Mouse (Mus musculus) megakaryocyte, embryonic 14.5 days (primary cell): ENCODE results near the gene Gm20388. TPM values are rescaled to one million over a fixed set of nuclear protein-coding genes. Genes with fewer than 3 reads are reported as not detected.

Experiments used
- H3K27me3 ChIP-seq: replicated peaks from 2 replicates; pipeline ENCODE3; 2012; ENCODE audit warnings: inconsistent platforms
- H3K36me3 ChIP-seq: replicated peaks from 2 replicates; pipeline ENCODE3; 2012; ENCODE audit warnings: low read length, inconsistent platforms, mixed read lengths
- H3K4me1 ChIP-seq: 2 replicates; pipeline ENCODE4 v1.6.1; 2012; ENCODE audit warnings: inconsistent platforms
- H3K4me3 ChIP-seq: replicated peaks from 2 replicates; pipeline ENCODE3; 2012; ENCODE audit warnings: moderate library complexity, mild to moderate bottlenecking, inconsistent platforms
- H3K9me3 ChIP-seq: 2 replicates; pipeline ENCODE4 v1.6.1; 2012; ENCODE audit warnings: inconsistent platforms
- FLI1 ChIP-seq: IDR thresholded peaks from 2 replicates; pipeline ENCODE4 v1.6.1; 2012; ENCODE audit warnings: low read length, inconsistent platforms, mixed read lengths
- GATA1 ChIP-seq: IDR thresholded peaks from 3 replicates; pipeline ENCODE4 v1.6.1; 2012; ENCODE audit warnings: mixed read lengths, low read length, inconsistent platforms, borderline replicate concordance
- polyA plus RNA-seq: library from polyadenylated mRNA; stranded (reverse); fragments of >175 nt; gene quantifications from 2 replicates; pipeline ENCODE4 v1.2.3, GENCODE M21; 2012; ENCODE audit warnings: low replicate concordance; ENCODE audit not compliant: insufficient read depth

Gm20388 gene
- polyA plus RNA-seq, 1 experiment: 111 TPM

GRCm38 (mm10) chr8:124311111-124311510 lies 4400.5 kb downstream of the Gm20388 start:
- peaks cover 100% of the 10 kb centered on the region for H3K4me1 ChIP-seq
- H3K4me3 ChIP-seq: no peak overlapping the region
- H3K27me3 ChIP-seq: no peaks in the 10 kb centered on the region
- H3K9me3 ChIP-seq: no peaks in the 10 kb centered on the region
- TF ChIP-seq FLI1: no peak
- peaks cover 100% of the 10 kb centered on the region for H3K36me3 ChIP-seq

- H3K36me3 ChIP-seq: peaks cover 100% of the 10 kb centered on the region
- H3K4me3 ChIP-seq: no peak overlapping the region
- H3K9me3 ChIP-seq: no peaks in the 10 kb centered on the region
- H3K4me1 ChIP-seq: peaks cover 100% of the 10 kb centered on the region
- no peaks in the 10 kb centered on the region for H3K27me3 ChIP-seq
- TF ChIP-seq GATA1: no peak
- no peak for TF ChIP-seq FLI1
Measured at GRCm38 (mm10) chr8:124311723-124312122, 4401.1 kb downstream of the Gm20388 start.

- Histone ChIP-seq H3K36me3 (peaks cover 100% of the 10 kb centered on the region), H3K4me1 (peaks cover 100% of the 10 kb centered on the region), H3K9me3 (no peaks in the 10 kb centered on the region)
Measured at GRCm38 (mm10) chr8:124312228-124312627, 4401.6 kb downstream of the Gm20388 start.

GRCm38 (mm10) chr8:124314803-124315202 lies 4404.2 kb downstream of the Gm20388 start:
- Histone ChIP-seq H3K4me1 (peaks cover 100% of the 10 kb centered on the region), H3K9me3 (no peaks in the 10 kb centered on the region), H3K36me3 (peaks cover 98% of the 10 kb centered on the region), H3K4me3 (no peak overlapping the region), H3K27me3 (no peaks in the 10 kb centered on the region)
- TF ChIP-seq FLI1 (no peak), GATA1 (no peak)

More at GRCm38 (mm10) chr8:124312228-124312627, 4401.6 kb downstream of the Gm20388 start:
- H3K4me3 ChIP-seq: no peak overlapping the region
- no peaks in the 10 kb centered on the region for H3K27me3 ChIP-seq
- TF ChIP-seq GATA1: no peak
- no peak for TF ChIP-seq FLI1

- peak overlapping the region; percentile 71 for H3K4me3 ChIP-seq
- H3K4me1 ChIP-seq: peaks cover 100% of the 10 kb centered on the region
- TF ChIP-seq FLI1 (no peak), GATA1 (no peak)
- H3K27me3 ChIP-seq: no peaks in the 10 kb centered on the region
- no peaks in the 10 kb centered on the region for H3K9me3 ChIP-seq
- peaks cover 97% of the 10 kb centered on the region for H3K36me3 ChIP-seq
Measured at GRCm38 (mm10) chr8:124316466-124317136, 4406.0 kb downstream of the Gm20388 start.

- peaks cover 97% of the 10 kb centered on the region for H3K36me3 ChIP-seq
- peaks cover 100% of the 10 kb centered on the region for H3K4me1 ChIP-seq
- no peaks in the 10 kb centered on the region for H3K27me3 ChIP-seq
- H3K4me3 ChIP-seq: peak overlapping the region; percentile 67
- TF ChIP-seq FLI1: no peak
- no peak for TF ChIP-seq GATA1
- H3K9me3 ChIP-seq: no peaks in the 10 kb centered on the region
Measured at GRCm38 (mm10) chr8:124317191-124317682, 4406.6 kb downstream of the Gm20388 start.

- no peaks in the 10 kb centered on the region for H3K27me3 ChIP-seq
- H3K36me3 ChIP-seq: peaks cover 97% of the 10 kb centered on the region
- no peaks in the 10 kb centered on the region for H3K9me3 ChIP-seq
- peaks cover 100% of the 10 kb centered on the region for H3K4me1 ChIP-seq
- TF ChIP-seq GATA1 (no peak), FLI1 (no peak)
- peak overlapping the region; percentile 83 for H3K4me3 ChIP-seq
Measured at GRCm38 (mm10) chr8:124317821-124318220, 4407.2 kb downstream of the Gm20388 start.

- Histone ChIP-seq H3K4me3 (peak overlapping the region; percentile 70), H3K36me3 (peaks cover 97% of the 10 kb centered on the region), H3K27me3 (no peaks in the 10 kb centered on the region), H3K4me1 (peaks cover 100% of the 10 kb centered on the region), H3K9me3 (no peaks in the 10 kb centered on the region)
- TF ChIP-seq GATA1: no peak
- no peak for TF ChIP-seq FLI1
Measured at GRCm38 (mm10) chr8:124318612-124319315, 4408.1 kb downstream of the Gm20388 start.

- no peaks in the 10 kb centered on the region for H3K9me3 ChIP-seq
Measured at GRCm38 (mm10) chr8:124319316-124319652, 4408.6 kb downstream of the Gm20388 start.

GRCm38 (mm10) chr8:124321227-124321840 lies 4410.7 kb downstream of the Gm20388 start:
- H3K9me3 ChIP-seq: no peaks in the 10 kb centered on the region
- no peaks in the 10 kb centered on the region for H3K27me3 ChIP-seq
- H3K4me3 ChIP-seq: peak overlapping the region; percentile 29
- peaks cover 85% of the 10 kb centered on the region for H3K4me1 ChIP-seq
- H3K36me3 ChIP-seq: peaks cover 97% of the 10 kb centered on the region
- no peak for TF ChIP-seq FLI1
- TF ChIP-seq GATA1: no peak

More at GRCm38 (mm10) chr8:124319316-124319652, 4408.6 kb downstream of the Gm20388 start:
- TF ChIP-seq GATA1 (no peak), FLI1 (no peak)
- no peaks in the 10 kb centered on the region for H3K27me3 ChIP-seq
- H3K4me1 ChIP-seq: peaks cover 100% of the 10 kb centered on the region
- H3K4me3 ChIP-seq: no peak overlapping the region
- H3K36me3 ChIP-seq: peaks cover 97% of the 10 kb centered on the region
